Mouse (Mus musculus) testis, adult 2 months (tissue): Measurements from ENCODE around the gene Slc9a3r2. TPM values are rescaled to one million over a fixed set of nuclear protein-coding genes. Genes with fewer than 3 reads are reported as not detected.

Experiments
- H3K27ac ChIP-seq: fragments of 200-500 bp; 2 replicates; pipeline ENCODE4 v1.5.1; 2012; ENCODE audit warnings: low read depth, low read length; ENCODE audit not compliant: control insufficient read depth, insufficient read depth
- H3K27me3 ChIP-seq: fragments of 200-500 bp; 2 replicates; pipeline ENCODE4 v1.6.1; 2012; ENCODE audit warnings: mild to moderate bottlenecking, low read length, moderate library complexity; ENCODE audit not compliant: control insufficient read depth, insufficient read depth
- H3K36me3 ChIP-seq: fragments of 200-500 bp; 2 replicates; pipeline ENCODE4 v1.6.1; 2012; ENCODE audit warnings: mild to moderate bottlenecking, low read length; ENCODE audit not compliant: control insufficient read depth, insufficient read depth
- H3K4me1 ChIP-seq: fragments of 200-500 bp; 2 replicates; pipeline ENCODE4 v1.6.1; 2012; ENCODE audit warnings: low read length; ENCODE audit not compliant: control insufficient read depth, insufficient read depth
- H3K4me3 ChIP-seq: fragments of 200-500 bp; 2 replicates; pipeline ENCODE4 v1.5.1; 2012; ENCODE audit warnings: low read depth, mild to moderate bottlenecking, low read length, moderate library complexity, mixed read lengths; ENCODE audit not compliant: control insufficient read depth
- CTCF ChIP-seq: fragments of 200-500 bp; IDR thresholded peaks from 2 replicates; pipeline ENCODE4 v1.5.1; 2012; ENCODE audit warnings: low read depth, mild to moderate bottlenecking, inconsistent platforms, low read length, moderate library complexity; ENCODE audit not compliant: control insufficient read depth, insufficient read depth, insufficient replicate concordance
- POLR2A ChIP-seq: fragments of 200-500 bp; IDR thresholded peaks from 2 replicates; pipeline ENCODE4 v1.6.1; 2012; ENCODE audit warnings: low read depth, mild to moderate bottlenecking, inconsistent platforms, low read length, moderate library complexity; ENCODE audit not compliant: control insufficient read depth
- polyA plus RNA-seq: library from polyadenylated mRNA; depleted of rRNA; stranded (reverse); fragments of >200 nt; gene quantifications from 2 replicates; pipeline ENCODE4 v1.2.3, GENCODE M21; 2012

Gene Slc9a3r2
- polyA plus RNA-seq, 1 experiment = 3.3 TPM

GRCm38 (mm10) chr17:24658017-24658758 lies 8.1 kb upstream of the Slc9a3r2 start, which contains the start of gene Npw:
Npw (minus strand) TSS chr17:24658457.
- peaks cover 17% of the 10 kb centered on the region for H3K4me1 ChIP-seq
- H3K27ac ChIP-seq = no peak within 1 kb of the TSS
- peak within 1 kb of the TSS; percentile 36 for H3K4me3 ChIP-seq
- TF ChIP-seq CTCF (no peak), POLR2A (no peak)
- H3K27me3 ChIP-seq = no peaks in the 10 kb centered on the region
- no peaks in the 10 kb centered on the region for H3K36me3 ChIP-seq

- TF ChIP-seq POLR2A = no peak
- Histone ChIP-seq H3K36me3 (no peaks in the 10 kb centered on the region), H3K27me3 (no peaks in the 10 kb centered on the region), H3K4me3 (no peak overlapping the region), H3K27ac (no peak overlapping the region), H3K4me1 (peaks cover 20% of the 10 kb centered on the region)
Measured at GRCm38 (mm10) chr17:24654969-24655368, 4.8 kb upstream of the Slc9a3r2 start.

- H3K4me1 ChIP-seq = peaks cover 25% of the 10 kb centered on the region
- H3K4me3 ChIP-seq = peak overlapping the region; percentile 55
- no peaks in the 10 kb centered on the region for H3K36me3 ChIP-seq
- H3K27ac ChIP-seq = no peak overlapping the region
- peak; percentile 99 for TF ChIP-seq CTCF
- TF ChIP-seq POLR2A = no peak
- H3K27me3 ChIP-seq = no peaks in the 10 kb centered on the region
Measured at GRCm38 (mm10) chr17:24653967-24654710, 4.0 kb upstream of the Slc9a3r2 start.

GRCm38 (mm10) chr17:24651835-24652234 lies 1.7 kb upstream of the Slc9a3r2 start:
- no peaks in the 10 kb centered on the region for H3K27me3 ChIP-seq

GRCm38 (mm10) chr17:24650766-24651165 lies 639 bp upstream of the Slc9a3r2 start:
- H3K27ac ChIP-seq = no peak overlapping the region
- TF ChIP-seq CTCF (no peak), POLR2A (no peak)
- no peaks in the 10 kb centered on the region for H3K36me3 ChIP-seq
- H3K4me3 ChIP-seq = no peak overlapping the region
- H3K27me3 ChIP-seq = no peaks in the 10 kb centered on the region
- H3K4me1 ChIP-seq = peaks cover 11% of the 10 kb centered on the region

More at GRCm38 (mm10) chr17:24651835-24652234, 1.7 kb upstream of the Slc9a3r2 start:
- Histone ChIP-seq H3K36me3 (no peaks in the 10 kb centered on the region), H3K27ac (no peak overlapping the region), H3K4me1 (peaks cover 12% of the 10 kb centered on the region), H3K4me3 (no peak overlapping the region)
- TF ChIP-seq CTCF (no peak), POLR2A (no peak)

GRCm38 (mm10) chr17:24649581-24650069 lies 502 bp downstream of the Slc9a3r2 start:
- TF ChIP-seq CTCF = no peak
- no peak for TF ChIP-seq POLR2A
- H3K4me3 ChIP-seq = peak overlapping the region; percentile 81
- H3K4me1 ChIP-seq = peaks cover 16% of the 10 kb centered on the region
- H3K27ac ChIP-seq = peak overlapping the region; percentile 60; the same call in 1 of the 2 replicates
- no peaks in the 10 kb centered on the region for H3K36me3 ChIP-seq
- H3K27me3 ChIP-seq = no peaks in the 10 kb centered on the region

- Histone ChIP-seq H3K36me3 (no peaks in the 10 kb centered on the region), H3K27me3 (no peaks in the 10 kb centered on the region), H3K27ac (no peak overlapping the region), H3K4me3 (peak overlapping the region; percentile 1; the same call in 1 of the 2 replicates), H3K4me1 (peaks cover 17% of the 10 kb centered on the region)
- no peak for TF ChIP-seq POLR2A
- no peak for TF ChIP-seq CTCF
Measured at GRCm38 (mm10) chr17:24648731-24649377, 1.3 kb downstream of the Slc9a3r2 start.
